Mouse (Mus musculus): Measurements from ENCODE around the gene Cnn2. TPM values are rescaled to one million over a fixed set of nuclear protein-coding genes. Genes with fewer than 3 reads are reported as not detected.

Cnn2 gene
- polyA plus RNA-seq, 1 experiment = 387 TPM

DNA sequence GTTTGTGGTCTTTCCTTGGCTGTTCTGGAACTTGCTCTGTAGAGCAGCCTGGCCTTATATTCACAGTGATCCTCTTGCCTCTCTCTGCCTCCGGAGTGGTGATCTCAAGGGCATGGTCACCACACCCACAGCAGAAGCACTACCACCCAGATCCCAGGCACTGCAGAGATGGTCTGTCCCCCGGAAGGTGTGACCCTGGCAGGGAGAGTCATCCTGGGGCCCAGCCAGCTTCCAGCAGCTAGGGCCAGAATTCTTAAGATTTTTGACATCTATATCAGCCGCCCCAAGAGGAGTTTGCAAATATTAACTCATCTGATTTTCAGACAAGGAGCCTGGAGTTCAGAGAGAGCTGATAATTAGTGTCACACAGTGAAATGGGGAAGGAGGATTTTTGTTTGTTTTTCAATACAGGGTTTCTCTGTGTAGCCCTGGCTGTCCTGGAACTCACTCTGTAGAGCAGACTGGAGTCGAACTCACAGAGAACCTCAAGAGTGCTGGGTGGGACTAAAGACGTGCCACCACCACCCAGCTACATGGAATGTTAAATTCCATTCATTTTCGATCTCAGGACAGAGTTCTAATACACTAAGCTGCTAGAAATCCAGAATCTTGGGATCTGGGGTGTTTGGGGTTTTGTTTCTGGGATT lies 2.0 kb upstream of the Cnn2 start:
- no peak for DNase-seq
- TF ChIP-seq CTCF (IDR thresholded peaks at IDR 0.05; ENCODE audit: insufficient read depth, low read length) (no peak), POLR2A (IDR thresholded peaks at IDR 0.05; ENCODE audit: borderline replicate concordance, extremely low read depth, low read depth, low read length) (peak; percentile 35; the same call in 1 of the 2 replicates)
- Histone ChIP-seq H3K4me3 (replicated peaks; ENCODE audit: extremely low read depth, low read depth, low read length) (no peak overlapping the region), H3K4me1 (ENCODE audit: control insufficient read depth, insufficient read depth, low read length) (peaks cover 30% of the 10 kb centered on the region)
- 13% methylated on average over 6 of the region's 6 CpGs for WGBS

DNA sequence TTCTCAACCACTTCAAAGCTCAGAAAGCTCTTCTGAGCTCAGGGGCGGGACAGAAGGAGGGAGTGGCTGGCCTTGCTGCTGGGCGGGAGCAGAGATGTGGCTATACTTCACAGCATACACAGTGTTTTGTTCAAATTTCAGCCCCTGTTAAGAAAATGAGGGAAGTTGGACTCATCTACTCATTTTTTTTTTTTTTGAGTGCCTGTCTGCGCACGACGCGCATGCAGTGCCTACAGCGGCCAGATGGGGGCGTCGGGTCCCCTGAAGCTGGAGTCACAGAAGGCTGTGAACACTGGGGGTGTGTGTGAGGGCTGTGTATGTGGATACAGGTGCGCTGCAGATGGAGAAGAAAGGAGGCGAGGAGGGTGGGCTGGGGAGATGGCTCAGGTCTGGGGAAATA lies 1.4 kb upstream of the Cnn2 start:
- peak overlapping the region; percentile 4 for H3K4me3 ChIP-seq (replicated peaks; ENCODE audit: extremely low read depth, low read depth, low read length)

DNA sequence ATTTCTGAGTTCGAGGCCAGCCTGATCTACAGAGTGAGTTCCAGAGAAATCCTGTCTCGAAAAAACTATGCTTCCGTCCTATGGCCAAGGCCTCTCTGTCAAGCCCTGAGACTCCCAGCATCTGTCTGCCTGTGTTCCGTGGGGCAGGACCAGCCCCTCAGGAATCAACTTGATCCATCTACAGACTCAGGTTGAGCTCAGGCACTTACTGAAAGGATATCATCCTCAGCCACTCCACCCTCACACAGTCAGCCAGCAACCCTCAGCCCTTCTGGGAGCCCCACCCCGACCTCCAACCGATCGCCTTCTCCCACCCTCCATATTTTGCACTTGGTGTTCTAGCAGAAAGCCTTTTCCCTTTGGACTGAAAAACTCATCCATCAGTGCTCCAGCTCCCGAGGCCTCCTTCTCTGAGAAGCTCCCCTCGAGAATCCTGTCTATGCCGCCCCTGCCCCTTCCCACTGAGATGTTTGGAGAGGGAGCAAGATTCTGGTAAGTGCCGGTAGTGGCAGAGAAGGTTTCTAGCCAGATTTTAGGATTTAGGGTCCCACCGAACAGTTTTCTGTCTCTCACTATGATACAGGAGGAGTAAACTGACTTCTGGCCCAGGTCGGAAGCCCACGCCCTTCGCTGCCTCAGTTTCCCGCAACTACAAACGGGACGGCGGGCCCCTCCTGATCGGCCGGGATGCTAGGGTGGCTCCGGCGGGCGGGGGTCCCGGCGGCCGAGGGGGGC lies 446 bp upstream of the Cnn2 start:
- Histone ChIP-seq H3K4me3 (replicated peaks; ENCODE audit: extremely low read depth, low read depth, low read length) (peak overlapping the region; percentile 86), H3K4me1 (ENCODE audit: control insufficient read depth, insufficient read depth, low read length) (peaks cover 24% of the 10 kb centered on the region)
- TF ChIP-seq POLR2A (IDR thresholded peaks at IDR 0.05; ENCODE audit: borderline replicate concordance, extremely low read depth, low read depth, low read length) (peak; percentile 23; the same call in 1 of the 2 replicates), CTCF (IDR thresholded peaks at IDR 0.05; ENCODE audit: insufficient read depth, low read length) (no peak)
- WGBS = 10% methylated on average over 27 of the region's 27 CpGs
- DNase-seq = peak; percentile 53

More for the DNA sequence above, 1.4 kb upstream of the Cnn2 start:
- TF ChIP-seq POLR2A (IDR thresholded peaks at IDR 0.05; ENCODE audit: borderline replicate concordance, extremely low read depth, low read depth, low read length) (peak; percentile 38; the same call in 1 of the 2 replicates), CTCF (IDR thresholded peaks at IDR 0.05; ENCODE audit: insufficient read depth, low read length) (peak; percentile 69)
- 5% methylated on average over 11 of the region's 11 CpGs for WGBS
- peak; percentile 88 for DNase-seq
- H3K4me1 ChIP-seq (ENCODE audit: control insufficient read depth, insufficient read depth, low read length) = peaks cover 30% of the 10 kb centered on the region

DNA sequence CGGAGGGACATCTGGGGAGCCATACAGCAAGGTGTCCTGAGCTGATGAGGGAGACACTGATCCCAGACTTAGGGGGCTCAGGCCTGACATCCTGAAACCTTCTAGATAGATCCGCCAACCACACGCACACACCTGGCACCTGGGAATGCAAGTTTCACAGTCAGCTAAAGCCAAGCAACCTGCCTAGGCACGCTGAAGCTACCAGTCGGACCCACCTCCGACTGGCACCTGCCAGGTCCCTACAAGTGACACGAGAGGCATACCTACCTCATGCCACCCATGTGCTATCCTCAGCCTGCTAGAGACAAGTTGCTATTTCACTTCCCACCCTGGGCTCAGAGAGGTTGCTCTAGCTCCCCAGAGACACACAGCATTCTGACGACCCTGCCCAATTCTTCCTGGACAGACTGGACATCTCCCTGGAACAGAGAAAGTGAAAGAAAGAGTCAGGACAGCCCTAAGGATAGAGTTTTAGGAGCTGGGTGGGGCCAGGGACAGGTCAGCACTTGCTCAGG lies 945 bp downstream of the Cnn2 start:
- no peak for DNase-seq
- WGBS = 22% methylated on average over 8 of the region's 8 CpGs
- TF ChIP-seq POLR2A (IDR thresholded peaks at IDR 0.05; ENCODE audit: borderline replicate concordance, extremely low read depth, low read depth, low read length) (no peak), CTCF (IDR thresholded peaks at IDR 0.05; ENCODE audit: insufficient read depth, low read length) (no peak)

DNA sequence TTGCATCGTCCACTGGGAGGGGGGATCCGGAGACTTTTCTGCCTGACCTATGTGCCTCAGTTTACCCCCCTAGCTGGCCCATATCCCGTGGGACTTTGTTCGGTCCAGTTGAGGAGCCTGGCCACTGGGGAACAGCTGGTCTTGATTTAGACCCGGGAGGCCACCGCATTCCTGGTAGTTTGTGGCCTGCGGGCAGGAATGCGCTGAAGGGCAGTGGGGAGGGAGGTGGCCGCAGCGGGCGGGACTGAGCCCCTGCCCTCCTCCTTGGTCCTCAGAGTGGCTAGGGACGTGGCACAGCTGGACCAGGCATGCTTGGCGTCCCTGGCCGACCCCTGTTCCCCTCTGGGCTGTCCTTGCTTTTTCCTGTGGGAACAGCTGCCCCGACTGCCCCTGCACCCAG lies 1.5 kb downstream of the Cnn2 start:
- WGBS = 24% methylated on average over 15 of the region's 15 CpGs
- Histone ChIP-seq H3K4me3 (replicated peaks; ENCODE audit: extremely low read depth, low read depth, low read length) (peak overlapping the region; percentile 86), H3K4me1 (ENCODE audit: control insufficient read depth, insufficient read depth, low read length) (peaks cover 19% of the 10 kb centered on the region)
- TF ChIP-seq CTCF (IDR thresholded peaks at IDR 0.05; ENCODE audit: insufficient read depth, low read length) (no peak), POLR2A (IDR thresholded peaks at IDR 0.05; ENCODE audit: borderline replicate concordance, extremely low read depth, low read depth, low read length) (peak; percentile 62; the same call in 1 of the 2 replicates)
- peak; percentile 67 for DNase-seq

More for the DNA sequence above, 945 bp downstream of the Cnn2 start:
- Histone ChIP-seq H3K4me1 (ENCODE audit: control insufficient read depth, insufficient read depth, low read length) (peaks cover 19% of the 10 kb centered on the region), H3K4me3 (replicated peaks; ENCODE audit: extremely low read depth, low read depth, low read length) (peak overlapping the region; percentile 86)

DNA sequence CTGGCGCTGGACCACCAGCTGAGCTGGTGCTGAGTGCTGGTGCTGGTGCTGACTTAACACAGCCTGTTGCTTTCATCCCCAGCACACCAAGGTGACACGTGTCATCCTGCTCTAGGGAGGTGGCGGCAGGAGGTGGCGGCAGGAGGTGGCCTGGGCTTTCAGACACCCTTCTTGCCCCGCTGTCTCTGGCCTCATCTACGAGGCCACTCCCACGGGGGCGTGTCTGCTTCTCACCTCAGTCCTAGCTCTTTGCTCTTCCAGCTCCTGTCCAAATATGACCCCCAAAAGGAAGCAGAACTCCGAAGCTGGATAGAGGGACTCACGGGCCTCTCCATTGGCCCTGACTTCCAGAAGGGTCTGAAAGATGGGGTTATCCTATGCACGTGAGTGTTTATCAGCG lies 2.7 kb downstream of the Cnn2 start:
- DNase-seq = no peak
- Histone ChIP-seq H3K4me3 (replicated peaks; ENCODE audit: extremely low read depth, low read depth, low read length) (no peak overlapping the region), H3K4me1 (ENCODE audit: control insufficient read depth, insufficient read depth, low read length) (peaks cover 14% of the 10 kb centered on the region)
- TF ChIP-seq POLR2A (IDR thresholded peaks at IDR 0.05; ENCODE audit: borderline replicate concordance, extremely low read depth, low read depth, low read length) = no peak
- no peak for TF ChIP-seq CTCF (IDR thresholded peaks at IDR 0.05; ENCODE audit: insufficient read depth, low read length)
- WGBS = 73% methylated on average over 12 of the region's 12 CpGs

DNA sequence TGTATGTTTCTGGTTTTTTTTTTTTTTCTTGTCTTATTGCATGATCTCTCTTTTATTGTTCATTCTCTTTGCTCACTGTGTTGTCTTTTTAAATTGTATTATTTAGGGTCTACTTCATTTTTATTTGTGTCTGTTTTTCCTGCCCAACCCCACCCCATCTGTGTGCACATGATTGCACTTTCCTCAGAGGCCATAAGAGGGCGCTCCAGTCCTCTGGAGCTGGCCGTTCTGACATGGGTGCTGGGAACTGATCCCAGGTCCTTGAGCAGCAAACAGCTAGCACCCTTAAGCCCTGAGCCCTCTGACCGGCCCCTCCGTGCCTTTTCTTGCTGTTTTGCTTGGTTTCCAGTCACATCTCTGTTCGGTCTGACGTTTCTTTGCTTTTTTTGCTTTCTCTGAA lies 3.2 kb downstream of the Cnn2 start:
- 89% methylated on average over 6 of the region's 6 CpGs for WGBS
- peaks cover 11% of the 10 kb centered on the region for H3K4me1 ChIP-seq (ENCODE audit: control insufficient read depth, insufficient read depth, low read length)
- no peak for TF ChIP-seq POLR2A (IDR thresholded peaks at IDR 0.05; ENCODE audit: borderline replicate concordance, extremely low read depth, low read depth, low read length)
- TF ChIP-seq CTCF (IDR thresholded peaks at IDR 0.05; ENCODE audit: insufficient read depth, low read length) = peak; percentile 15; the same call in 1 of the 2 replicates

DNA sequence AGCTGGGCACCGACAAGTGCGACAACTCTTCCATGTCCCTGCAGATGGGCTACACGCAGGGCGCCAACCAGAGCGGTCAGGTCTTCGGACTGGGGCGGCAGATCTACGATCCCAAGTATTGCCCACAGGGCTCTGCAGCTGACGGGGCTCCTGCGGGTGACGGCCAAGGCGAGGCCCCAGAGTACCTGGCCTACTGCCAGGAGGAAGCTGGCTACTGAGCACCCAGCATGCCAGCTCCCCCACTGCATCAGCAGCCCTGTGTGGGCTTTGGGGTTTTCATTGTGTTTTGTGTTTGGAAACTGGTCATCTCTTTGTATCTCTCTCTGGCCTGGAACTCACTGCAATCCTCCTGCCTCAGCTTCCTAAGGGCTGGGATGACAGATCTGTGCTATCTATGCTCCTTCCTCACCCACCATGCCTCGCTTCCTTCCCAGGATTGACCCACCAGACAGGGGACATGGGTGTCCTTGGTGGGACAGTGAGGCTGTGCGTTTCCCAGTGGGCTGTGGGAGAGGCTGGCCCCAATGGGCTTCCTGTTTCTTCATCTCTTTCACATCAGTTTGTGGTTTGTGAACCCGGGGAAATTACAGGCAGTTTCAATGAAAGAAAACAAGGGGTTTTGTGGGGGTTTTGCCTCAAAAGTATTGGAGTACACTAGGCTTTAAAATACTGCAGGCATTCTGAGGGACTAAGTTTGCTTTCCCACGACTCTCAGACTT lies 6.2 kb downstream of the Cnn2 start:
- 58% methylated on average over 16 of the region's 16 CpGs for WGBS
- TF ChIP-seq POLR2A (IDR thresholded peaks at IDR 0.05; ENCODE audit: borderline replicate concordance, extremely low read depth, low read depth, low read length) (no peak), CTCF (IDR thresholded peaks at IDR 0.05; ENCODE audit: insufficient read depth, low read length) (no peak)

More for the DNA sequence above, 3.2 kb downstream of the Cnn2 start:
- no peak for DNase-seq
- no peak overlapping the region for H3K4me3 ChIP-seq (replicated peaks; ENCODE audit: extremely low read depth, low read depth, low read length)

DNA sequence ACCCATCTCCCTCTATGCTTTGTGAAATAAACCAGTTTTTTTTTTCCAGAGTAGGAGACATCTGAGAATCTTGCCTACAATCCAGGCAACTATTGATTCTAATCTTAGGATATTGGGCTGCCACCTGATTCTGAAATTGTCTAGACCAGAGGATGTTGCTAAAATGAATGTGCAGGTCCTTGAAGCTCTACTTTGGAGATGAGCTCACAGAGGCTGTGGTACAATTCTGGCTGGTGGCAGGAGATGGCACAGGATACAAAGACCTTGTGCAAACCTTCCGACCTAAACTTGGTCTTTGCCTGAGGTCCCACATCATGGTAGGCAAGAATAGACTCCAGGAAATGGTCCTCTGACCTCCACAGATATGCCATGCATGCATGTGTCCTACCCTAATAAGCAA lies 7.3 kb downstream of the Cnn2 start:
- DNase-seq = no peak
- peaks cover 7% of the 10 kb centered on the region; the same call in 1 of the 2 replicates for H3K4me1 ChIP-seq (ENCODE audit: control insufficient read depth, insufficient read depth, low read length)
- WGBS = 44% methylated on average over 1 of the region's 1 CpGs

More for the DNA sequence above, 6.2 kb downstream of the Cnn2 start:
- DNase-seq = peak; percentile 57
- no peak overlapping the region for H3K4me3 ChIP-seq (replicated peaks; ENCODE audit: extremely low read depth, low read depth, low read length)
- peaks cover 7% of the 10 kb centered on the region; the same call in 1 of the 2 replicates for H3K4me1 ChIP-seq (ENCODE audit: control insufficient read depth, insufficient read depth, low read length)

More for the DNA sequence above, 7.3 kb downstream of the Cnn2 start:
- H3K4me3 ChIP-seq (replicated peaks; ENCODE audit: extremely low read depth, low read depth, low read length) = no peak overlapping the region
- no peak for TF ChIP-seq CTCF (IDR thresholded peaks at IDR 0.05; ENCODE audit: insufficient read depth, low read length)
- TF ChIP-seq POLR2A (IDR thresholded peaks at IDR 0.05; ENCODE audit: borderline replicate concordance, extremely low read depth, low read depth, low read length) = no peak
